24 mouse cellular contexts compared by ENCODE assay signal in genomic region chr6:83738596-83738995, GRCm38 (mm10). TPM values are rescaled to one million over a fixed set of nuclear protein-coding genes. Genes with fewer than 3 reads are reported as not detected.
"Had no signal": no experiment of that assay in that cellular context is flagged by ENCODE, and none has a peak within 500 bp of the region (broad histone marks: within the 10 kb centered on the region; RNA-seq: fewer than 3 reads in every experiment).

No protein-coding gene starts in this region.

- H3K4me1 ChIP-seq: midbrain, embryonic 13.5 days had no signal

- H3K9me3 ChIP-seq: kidney, embryonic 15.5 days; liver, embryonic 13.5 days had no signal

- ATAC-seq: intestine, embryonic 16.5 days; liver, postnatal 0 days; midbrain, embryonic 13.5 days had no signal

- H3K36me3 ChIP-seq: kidney, embryonic 15.5 days; liver, embryonic 13.5 days; midbrain, embryonic 13.5 days had no signal

- H3K9ac ChIP-seq: kidney, embryonic 15.5 days; liver, embryonic 13.5 days; liver, postnatal 0 days; midbrain, embryonic 13.5 days had no signal

- H3K4me3 ChIP-seq: kidney, embryonic 15.5 days; left cerebral cortex, adult 2 months; liver, embryonic 13.5 days; midbrain, embryonic 13.5 days had no signal

- DNase-seq: kidney, adult 2 months; kidney, postnatal 14 days; liver; liver, embryonic 13.5 days; liver, postnatal 0 days; lung, postnatal 14 days; right cerebral cortex, adult 18-20 months; right cerebral cortex, postnatal 4 days; spleen, adult 18-20 months; thymus, adult 18-20 months; thymus, postnatal 14 days had no signal

- H3K4me2 ChIP-seq: kidney, embryonic 15.5 days; liver, embryonic 13.5 days; midbrain, embryonic 13.5 days had no signal

- H3K27ac ChIP-seq: kidney, embryonic 15.5 days; left cerebral cortex, adult 2 months; liver, embryonic 13.5 days; midbrain, embryonic 13.5 days had no signal

RNA-seq across cellular contexts. Expression of gene Atp6v1b1, which starts 4.2 kb away (rescaled TPM):
- total RNA-seq: left cerebral cortex, postnatal 14 days; megakaryocyte, adult 5-6 weeks had no signal
- polyA plus RNA-seq: intestine, embryonic 16.5 days; large intestine, adult 2 months; limb, embryonic 11.5 days; liver, embryonic 13.5 days; liver, postnatal 0 days; midbrain, embryonic 13.5 days; neural tube, embryonic 14.5 days had no signal

RNA-seq across cellular contexts. Expression of gene Ankrd53, which starts 23.8 kb away (rescaled TPM):
- total RNA-seq: layer of hippocampus, adult 8-10 months; layer of hippocampus, postnatal 14 days; left cerebral cortex, adult 2 months; left cerebral cortex, postnatal 14 days; megakaryocyte, adult 5-6 weeks; midbrain, postnatal 0 days had no signal
- polyA plus RNA-seq: intestine, embryonic 16.5 days; kidney, embryonic 15.5 days; large intestine, adult 2 months; liver, embryonic 13.5 days; liver, postnatal 0 days; stomach, embryonic 14.5 days had no signal

RNA-seq across cellular contexts. Expression of gene Vax2, which starts 27.5 kb away (rescaled TPM):
- total RNA-seq: layer of hippocampus, adult 8-10 months; layer of hippocampus, postnatal 14 days; left cerebral cortex, adult 2 months; left cerebral cortex, postnatal 14 days; megakaryocyte, adult 5-6 weeks; midbrain, postnatal 0 days had no signal
- polyA plus RNA-seq: intestine, embryonic 16.5 days; kidney, adult 2 months; kidney, embryonic 15.5 days; large intestine, adult 2 months; liver, embryonic 13.5 days; liver, postnatal 0 days; midbrain, postnatal 0 days; neural tube, embryonic 14.5 days; stomach, embryonic 14.5 days had no signal
